Mouse (Mus musculus) activated CD4-positive, CD25-positive, alpha-beta regulatory T cell, adult 9 weeks (primary cell): ENCODE measurements around the gene Phgdh. TPM values are rescaled to one million over a fixed set of nuclear protein-coding genes. Genes with fewer than 3 reads are reported as not detected.

Experiments
- polyA plus RNA-seq: library from polyadenylated mRNA; unstranded; fragments of 100-300 nt; shearing (Covaris generic); gene quantifications from one replicate; pipeline ENCODE4 v1.2.1, GENCODE M21; 2017

The Phgdh gene
- polyA plus RNA-seq = 184 TPM

DNA sequence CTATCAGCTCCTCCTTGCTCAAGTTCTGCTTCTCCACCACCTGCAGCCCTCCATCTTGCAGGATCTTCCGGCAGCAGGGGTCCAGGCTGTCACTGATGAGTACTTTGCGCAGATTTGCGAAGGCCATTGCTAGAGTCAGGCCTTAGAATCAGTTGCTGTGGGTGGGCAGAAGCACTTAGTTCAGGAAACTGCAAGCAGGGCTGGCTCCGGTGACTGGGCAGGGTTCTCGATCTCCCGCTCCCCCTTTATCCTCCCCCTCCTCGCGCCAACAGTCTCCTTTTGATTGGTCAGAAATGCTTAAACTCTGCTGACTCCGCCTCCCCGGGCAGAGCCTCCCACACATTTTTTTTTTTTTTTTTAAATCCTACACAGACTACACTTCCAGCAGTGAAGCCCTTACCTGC is at the start of gene Phgdh:
Phgdh (minus strand) TSS at position 285 of the 404 bp plus-strand sequence.

DNA sequence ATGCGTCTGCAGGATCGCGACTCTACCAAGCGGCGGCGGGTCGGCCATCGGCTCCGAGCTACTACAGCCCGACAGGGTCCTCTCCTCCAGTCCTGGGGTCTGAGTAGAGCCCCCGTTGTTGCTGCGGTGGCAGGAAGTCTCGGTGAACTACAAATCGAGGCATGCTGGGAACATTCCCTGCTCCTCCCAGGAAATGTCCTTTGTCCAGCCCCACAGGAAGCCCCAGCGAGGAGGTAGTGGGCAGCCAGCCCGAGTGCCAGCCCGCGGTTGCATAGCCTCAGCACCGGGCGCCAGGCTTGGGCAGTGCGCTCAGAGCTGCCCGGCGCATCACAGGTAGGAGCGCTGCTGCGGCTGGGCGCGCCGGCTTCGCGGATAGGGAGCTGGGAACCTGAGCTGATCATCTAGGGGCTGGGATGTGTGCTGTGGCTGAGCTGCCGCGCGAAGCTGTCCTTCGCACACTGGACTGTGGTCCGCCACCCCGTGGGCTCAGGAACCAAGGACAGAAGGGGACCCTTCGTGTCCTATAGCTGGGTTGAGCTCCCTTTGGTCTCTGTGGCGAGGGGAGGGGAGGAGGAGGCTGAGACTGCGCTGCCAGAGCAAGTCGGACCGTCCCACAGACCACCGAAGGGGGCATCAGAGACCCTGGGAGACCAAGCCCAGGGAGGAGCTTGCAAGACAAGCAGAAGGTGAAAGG is 42.6 kb upstream of the Phgdh start, which contains the start of gene Zfp697:
Zfp697 (plus strand) TSS at position 216 of the 694 bp plus-strand sequence.

DNA sequence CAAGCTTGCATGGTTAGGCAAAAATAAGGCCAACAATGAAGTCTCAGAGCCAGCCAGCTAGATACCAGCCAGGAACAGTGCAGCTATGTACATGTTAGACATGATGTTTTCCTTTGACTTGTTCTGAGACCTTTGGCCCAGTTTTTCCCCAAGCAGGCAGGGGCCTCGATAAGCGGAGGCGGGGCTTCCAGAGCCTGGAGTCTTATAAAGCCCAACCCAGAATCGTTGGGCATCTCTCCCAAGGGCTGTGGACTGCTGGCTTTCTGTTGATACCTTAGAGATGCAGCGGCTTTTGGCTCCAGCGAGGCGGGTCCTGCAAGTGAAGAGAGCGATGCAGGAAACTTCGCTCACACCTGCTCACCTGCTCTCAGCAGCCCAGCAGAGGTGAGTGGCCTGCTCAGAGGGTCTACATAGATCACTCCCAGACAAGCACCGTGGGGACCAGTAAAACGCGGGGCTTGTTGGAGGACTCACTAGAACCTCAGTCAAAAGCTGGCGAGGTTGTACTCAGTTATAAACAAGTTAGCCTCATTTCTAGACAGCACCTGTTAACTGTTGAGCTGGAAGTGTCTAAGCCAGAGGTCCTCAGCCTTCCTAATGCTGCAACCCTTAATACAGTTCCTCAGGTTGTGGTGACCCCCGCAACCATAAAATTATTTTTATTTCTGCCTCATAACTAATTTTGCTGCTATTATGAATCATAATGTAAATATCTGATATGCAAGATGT is 59.4 kb downstream of the Phgdh start, which contains the start of gene Hmgcs2:
Hmgcs2 (plus strand) TSS at position 232 of the 729 bp plus-strand sequence.

Other genes starting within 250 kb of the Phgdh start
- not detected for gene Adam30, start 179.4 kb downstream of the Phgdh start, polyA plus RNA-seq
- gene Reg4, start 117.8 kb downstream of the Phgdh start, polyA plus RNA-seq = not detected
- gene Hmgcs2, start 59.6 kb downstream of the Phgdh start, polyA plus RNA-seq = not detected
- gene Zfp697, start 42.5 kb upstream of the Phgdh start, polyA plus RNA-seq = not detected
- gene Gm4450, start 117.1 kb upstream of the Phgdh start, polyA plus RNA-seq = not detected
- gene Hsd3b4, start 170.5 kb upstream of the Phgdh start, polyA plus RNA-seq = not detected
- not detected for gene Gm10681, start 248.8 kb upstream of the Phgdh start, polyA plus RNA-seq